Comparison of ENCODE assay signal across 25 mouse cellular contexts in genomic region chr5:97466430-97467158, GRCm38 (mm10). TPM values are rescaled to one million over a fixed set of nuclear protein-coding genes. Genes with fewer than 3 reads are reported as not detected.
DNase-seq lines count a peak whose midpoint lies in the region; ATAC-seq and TF ChIP-seq lines count a peak whose summit lies in the region.
"Had no signal": no experiment of that assay in that cellular context is flagged by ENCODE, and none has a peak within 500 bp of the region (broad histone marks: within the 10 kb centered on the region; RNA-seq: fewer than 3 reads in every experiment).

No protein-coding gene starts in this region.

- no peaks in the 10 kb centered on the region for H3K4me1 ChIP-seq in hindbrain, embryonic 14.5 days (replicated peaks; ENCODE audit: control insufficient read depth, insufficient read depth, low read length)
- H3K4me1 ChIP-seq in hindbrain, embryonic 11.5 days (replicated peaks; ENCODE audit: control insufficient read depth, insufficient read depth, low read length), result no peaks in the 10 kb centered on the region
- H3K4me1 ChIP-seq in midbrain, embryonic 15.5 days, result no peaks in the 10 kb centered on the region
- H3K4me1 ChIP-seq in midbrain, embryonic 11.5 days (ENCODE audit: control insufficient read depth, insufficient read depth, low read length), result no peaks in the 10 kb centered on the region
- no peaks in the 10 kb centered on the region for H3K4me1 ChIP-seq in midbrain, postnatal 0 days (ENCODE audit: insufficient read depth, low read length)
- no peaks in the 10 kb centered on the region for H3K4me1 ChIP-seq in liver, embryonic 11.5 days (replicated peaks; ENCODE audit: control insufficient read depth, insufficient read depth, low read length)
- H3K4me1 ChIP-seq: embryonic facial prominence, embryonic 13.5 days; heart, embryonic 12.5 days; intestine, embryonic 15.5 days; kidney, embryonic 15.5 days; midbrain, embryonic 12.5 days had no signal

- H3K4me2 ChIP-seq in hindbrain, embryonic 14.5 days (replicated peaks), result no peak overlapping the region
- H3K4me2 ChIP-seq in hindbrain, embryonic 11.5 days (replicated peaks; ENCODE audit: low read depth, low read length), result no peak overlapping the region
- no peak overlapping the region for H3K4me2 ChIP-seq in midbrain, embryonic 15.5 days
- H3K4me2 ChIP-seq in midbrain, embryonic 11.5 days, result no peak overlapping the region
- H3K4me2 ChIP-seq in midbrain, postnatal 0 days (ENCODE audit: low read depth, low read length, poor library complexity, severe bottlenecking), result no peak overlapping the region
- H3K4me2 ChIP-seq in liver, embryonic 11.5 days, result no peak overlapping the region
- H3K4me2 ChIP-seq: embryonic facial prominence, embryonic 13.5 days; heart, embryonic 12.5 days; intestine, embryonic 15.5 days; kidney, embryonic 15.5 days; midbrain, embryonic 12.5 days had no signal

- WGBS in hindbrain, embryonic 14.5 days, result 61% methylated on average over 10 of the region's 10 CpGs
- whole genome bisulfite sequencing in hindbrain, embryonic 11.5 days, result 80% methylated on average over 10 of the region's 10 CpGs
- WGBS in midbrain, embryonic 15.5 days, result 59% methylated on average over 10 of the region's 10 CpGs
- WGBS in midbrain, embryonic 11.5 days, result 82% methylated on average over 10 of the region's 10 CpGs
- 50% methylated on average over 10 of the region's 10 CpGs for WGBS in midbrain, postnatal 0 days
- 83% methylated on average over 10 of the region's 10 CpGs for WGBS in liver, embryonic 11.5 days

- TF ChIP-seq CTCF in midbrain, postnatal 0 days (IDR thresholded peaks at IDR 0.05), result no peak

- no peaks in the 10 kb centered on the region for H3K27me3 ChIP-seq in hindbrain, embryonic 14.5 days (ENCODE audit: control insufficient read depth, insufficient read depth, low read length)
- no peaks in the 10 kb centered on the region for H3K27me3 ChIP-seq in hindbrain, embryonic 11.5 days (ENCODE audit: control insufficient read depth, insufficient read depth, low read length)
- H3K27me3 ChIP-seq in midbrain, embryonic 15.5 days (replicated peaks), result no peaks in the 10 kb centered on the region
- H3K27me3 ChIP-seq in midbrain, embryonic 11.5 days (ENCODE audit: control insufficient read depth, insufficient read depth, low read length), result no peaks in the 10 kb centered on the region
- no peaks in the 10 kb centered on the region for H3K27me3 ChIP-seq in midbrain, postnatal 0 days (ENCODE audit: insufficient read depth, low read length)
- H3K27me3 ChIP-seq in liver, embryonic 11.5 days (replicated peaks; ENCODE audit: control insufficient read depth, insufficient read depth, low read length), result no peaks in the 10 kb centered on the region
- H3K27me3 ChIP-seq: embryonic facial prominence, embryonic 13.5 days; heart, embryonic 12.5 days; intestine, embryonic 15.5 days; kidney, embryonic 15.5 days; midbrain, embryonic 12.5 days had no signal

- ATAC-seq in hindbrain, embryonic 14.5 days (ENCODE audit: low FRiP score), result peak; percentile 53; the same call in 1 of the 2 replicates
- ATAC-seq in hindbrain, embryonic 11.5 days (ENCODE audit: low FRiP score), result no peak
- no peak; the same call in 1 of the 2 replicates for ATAC-seq in midbrain, embryonic 15.5 days (replicated peaks)
- ATAC-seq in midbrain, embryonic 11.5 days (ENCODE audit: low FRiP score), result no peak
- ATAC-seq in midbrain, postnatal 0 days (ENCODE audit: low FRiP score), result no peak
- no peak for ATAC-seq in liver, embryonic 11.5 days (replicated peaks; ENCODE audit: low FRiP score)
- ATAC-seq: intestine, embryonic 15.5 days had no signal

- no peaks in the 10 kb centered on the region for H3K36me3 ChIP-seq in hindbrain, embryonic 14.5 days (replicated peaks; ENCODE audit: control insufficient read depth, insufficient read depth)
- no peaks in the 10 kb centered on the region for H3K36me3 ChIP-seq in hindbrain, embryonic 11.5 days (ENCODE audit: control insufficient read depth, insufficient read depth, low read length)
- no peaks in the 10 kb centered on the region for H3K36me3 ChIP-seq in midbrain, embryonic 15.5 days (replicated peaks)
- no peaks in the 10 kb centered on the region for H3K36me3 ChIP-seq in midbrain, embryonic 11.5 days (ENCODE audit: control insufficient read depth, insufficient read depth, low read length)
- H3K36me3 ChIP-seq in midbrain, postnatal 0 days (ENCODE audit: insufficient read depth, low read length), result no peaks in the 10 kb centered on the region
- H3K36me3 ChIP-seq in liver, embryonic 11.5 days (ENCODE audit: control insufficient read depth, insufficient read depth, low read length), result no peaks in the 10 kb centered on the region
- H3K36me3 ChIP-seq: embryonic facial prominence, embryonic 13.5 days; heart, embryonic 12.5 days; intestine, embryonic 15.5 days; kidney, embryonic 15.5 days; midbrain, embryonic 12.5 days had no signal

- H3K9ac ChIP-seq in hindbrain, embryonic 14.5 days, result no peak overlapping the region
- no peak overlapping the region for H3K9ac ChIP-seq in hindbrain, embryonic 11.5 days (ENCODE audit: low read depth, low read length)
- H3K9ac ChIP-seq in midbrain, embryonic 15.5 days, result no peak overlapping the region
- no peak overlapping the region for H3K9ac ChIP-seq in midbrain, embryonic 11.5 days (ENCODE audit: low read length)
- H3K9ac ChIP-seq in midbrain, postnatal 0 days (replicated peaks; ENCODE audit: low read length, poor library complexity, severe bottlenecking), result no peak overlapping the region
- H3K9ac ChIP-seq in liver, embryonic 11.5 days (ENCODE audit: low read depth, low read length), result no peak overlapping the region
- H3K9ac ChIP-seq: embryonic facial prominence, embryonic 13.5 days; heart, embryonic 12.5 days; intestine, embryonic 15.5 days; kidney, embryonic 15.5 days; midbrain, embryonic 12.5 days had no signal

- peak overlapping the region; percentile 52; the same call in 1 of the 2 replicates for H3K27ac ChIP-seq in hindbrain, embryonic 14.5 days
- no peak overlapping the region for H3K27ac ChIP-seq in hindbrain, embryonic 11.5 days (ENCODE audit: low read depth, low read length)
- 0 out of 2 replicates have a peak overlapping the region, but pooled peaks have one; percentile 38 for H3K27ac ChIP-seq in midbrain, embryonic 15.5 days
- no peak overlapping the region for H3K27ac ChIP-seq in midbrain, embryonic 11.5 days (ENCODE audit: low read depth, low read length)
- no peak overlapping the region for H3K27ac ChIP-seq in midbrain, postnatal 0 days (ENCODE audit: low read depth, low read length)
- H3K27ac ChIP-seq in liver, embryonic 11.5 days (ENCODE audit: low read depth, low read length), result no peak overlapping the region
- H3K27ac ChIP-seq: embryonic facial prominence, embryonic 13.5 days; intestine, embryonic 15.5 days; kidney, embryonic 15.5 days; midbrain, embryonic 12.5 days; stomach, postnatal 0 days had no signal

- no peak overlapping the region for H3K4me3 ChIP-seq in hindbrain, embryonic 14.5 days (replicated peaks; ENCODE audit: low read length)
- H3K4me3 ChIP-seq in hindbrain, embryonic 11.5 days (ENCODE audit: low read depth, low read length), result no peak overlapping the region
- no peak overlapping the region for H3K4me3 ChIP-seq in midbrain, embryonic 15.5 days
- no peak overlapping the region for H3K4me3 ChIP-seq in midbrain, embryonic 11.5 days (ENCODE audit: low read depth, low read length)
- H3K4me3 ChIP-seq in midbrain, postnatal 0 days (ENCODE audit: low read depth, low read length), result no peak overlapping the region
- H3K4me3 ChIP-seq in liver, embryonic 11.5 days (ENCODE audit: low read depth, low read length), result no peak overlapping the region
- H3K4me3 ChIP-seq: embryonic facial prominence, embryonic 13.5 days; heart, embryonic 12.5 days; intestine, embryonic 15.5 days; kidney, embryonic 15.5 days; midbrain, embryonic 12.5 days had no signal

- H3K9me3 ChIP-seq in hindbrain, embryonic 14.5 days (ENCODE audit: control insufficient read depth, low read length), result no peaks in the 10 kb centered on the region
- H3K9me3 ChIP-seq in hindbrain, embryonic 11.5 days (ENCODE audit: control insufficient read depth, low read length), result no peaks in the 10 kb centered on the region
- no peaks in the 10 kb centered on the region for H3K9me3 ChIP-seq in midbrain, embryonic 15.5 days
- H3K9me3 ChIP-seq in midbrain, embryonic 11.5 days (ENCODE audit: control insufficient read depth, low read length), result no peaks in the 10 kb centered on the region
- H3K9me3 ChIP-seq in midbrain, postnatal 0 days (ENCODE audit: low read length), result no peaks in the 10 kb centered on the region
- H3K9me3 ChIP-seq in liver, embryonic 11.5 days (ENCODE audit: control insufficient read depth, low read length), result no peaks in the 10 kb centered on the region
- H3K9me3 ChIP-seq: embryonic facial prominence, embryonic 13.5 days; heart, embryonic 12.5 days; intestine, embryonic 15.5 days; kidney, embryonic 15.5 days; midbrain, embryonic 12.5 days had no signal

- DNase-seq in hindbrain, embryonic 14.5 days (ENCODE audit: low spot score), result peak; percentile 48
- DNase-seq in hindbrain, embryonic 11.5 days (ENCODE audit: low spot score), result no peak
- DNase-seq in midbrain, embryonic 11.5 days (ENCODE audit: low spot score, missing footprints), result no peak
- peak; percentile 74 to 80 for DNase-seq in cerebellum, postnatal 10 days
- DNase-seq in midbrain, postnatal 0 days (ENCODE audit: low spot score), result peak; percentile 78
- DNase-seq in adrenal gland, postnatal 25 days, result no peak
- no peak for DNase-seq in liver, embryonic 11.5 days (ENCODE audit: low spot score)
- DNase-seq: liver; lung, adult 2 months; right cerebral cortex, postnatal 14 days; thymus, postnatal 14 days had no signal

RNA-seq across cellular contexts. Expression of gene Gk2, which starts 9.8 kb away (rescaled TPM):
- not detected in 2 replicates for polyA plus RNA-seq in hindbrain, embryonic 14.5 days (2014; fragmentation: Nextera tagmentation; extraction: Ambion mirVana)
- polyA plus RNA-seq in hindbrain, embryonic 11.5 days (2014; fragmentation: Nextera tagmentation; extraction: Ambion mirVana), result not detected in 2 replicates
- not detected in 2 replicates for polyA plus RNA-seq in midbrain, embryonic 15.5 days (2015; fragmentation: Nextera tagmentation; extraction: Ambion mirVana)
- not detected in 2 replicates for polyA plus RNA-seq in midbrain, embryonic 11.5 days (2014; fragmentation: Nextera tagmentation; extraction: Ambion mirVana)
- not detected in 2 replicates for total RNA-seq in midbrain, postnatal 0 days (2014; rRNA removed)
- not detected in 2 replicates for polyA plus RNA-seq in midbrain, postnatal 0 days (2015; fragmentation: Nextera tagmentation; extraction: Ambion mirVana)
- total RNA-seq in adrenal gland, postnatal 25 days (2021), result not detected in 2 replicates
- polyA plus RNA-seq in liver, embryonic 11.5 days (2014; fragmentation: Nextera tagmentation; extraction: Ambion mirVana), result not detected in 2 replicates
- total RNA-seq: adrenal gland, postnatal 4 days; gastrocnemius, adult 18-20 months; heart, postnatal 25 days; layer of hippocampus, postnatal 25 days; left cerebral cortex, postnatal 25 days had no signal
- polyA plus RNA-seq: C2C12; embryonic facial prominence, embryonic 13.5 days; heart, embryonic 12.5 days; intestine, embryonic 15.5 days; kidney, embryonic 15.5 days; large intestine, adult 2 months; lung, adult 2 months; midbrain, embryonic 12.5 days; stomach, postnatal 0 days had no signal

Comparison
In these comparisons a context has a peak if more than half of its experiments do, and no peak if none do; other contexts are left out.
1. DNase-seq: peak in hindbrain, embryonic 14.5 days (single experiment), cerebellum, postnatal 10 days (2 of 2) and midbrain, postnatal 0 days (single experiment); none in hindbrain, embryonic 11.5 days (single experiment), midbrain, embryonic 11.5 days (single experiment), adrenal gland, postnatal 25 days (single experiment) and liver, embryonic 11.5 days (single experiment).
2. H3K27ac ChIP-seq: peak in hindbrain, embryonic 14.5 days (single experiment) and midbrain, embryonic 15.5 days (single experiment); none in hindbrain, embryonic 11.5 days (single experiment), midbrain, embryonic 11.5 days (single experiment), midbrain, postnatal 0 days (single experiment) and liver, embryonic 11.5 days (single experiment).